Mouse (Mus musculus): ENCODE results near the gene Zfp784.

- TF ChIP-seq POLR2A (IDR thresholded peaks at IDR 0.05; ENCODE audit: control insufficient read depth, extremely low read depth, insufficient read depth, low read length, poor library complexity) (no peak; the same call in 1 of the 2 replicates), CTCF (IDR thresholded peaks at IDR 0.05; ENCODE audit: borderline replicate concordance, control insufficient read depth, extremely low read depth, insufficient read depth, low read length, poor library complexity) (no peak)
Observed at GRCm38 (mm10) chr7:5062360-5063001, 24.2 kb upstream of the Zfp784 start.

Data from thymus, adult 2 months (tissue).